Mouse (Mus musculus) embryonic facial prominence, embryonic 15.5 days (tissue): ENCODE data around the gene Pde3b. TPM values are rescaled to one million over a fixed set of nuclear protein-coding genes. Genes with fewer than 3 reads are reported as not detected.
"Not testable (repeated sequence)": the region's sequence is repeated elsewhere in the genome, so short reads cannot be mapped to it uniquely, and the experiment has no call there.

Experiments
- ATAC-seq: fragments of 200-750 bp; cut with Nextera tagmentation; 2 replicates; pipeline ENCODE4 v1.8.0; 2017; ENCODE audit warnings: low read depth, moderate TSS enrichment; ENCODE audit not compliant: insufficient number of reproducible peaks, low FRiP score, low TSS enrichment
- H3K27ac ChIP-seq: fragments of 300-500 bp; sonication (generic); replicated peaks from 2 replicates; pipeline ENCODE4 v1.5.1; 2015; ENCODE audit warnings: mild to moderate bottlenecking, inconsistent platforms
- H3K27me3 ChIP-seq: fragments of 300-500 bp; sonication (generic); 2 replicates; pipeline ENCODE4 v1.6.1; 2015; ENCODE audit warnings: inconsistent platforms
- H3K36me3 ChIP-seq: fragments of 300-500 bp; sonication (generic); 2 replicates; pipeline ENCODE4 v1.6.1; 2015; ENCODE audit warnings: mild to moderate bottlenecking, inconsistent platforms
- H3K4me1 ChIP-seq: fragments of 300-500 bp; sonication (generic); 2 replicates; pipeline ENCODE4 v1.6.1; 2015; ENCODE audit warnings: inconsistent platforms
- H3K4me2 ChIP-seq: fragments of 300-500 bp; sonication (generic); replicated peaks from 2 replicates; pipeline ENCODE4 v1.6.1; 2015; ENCODE audit warnings: mild to moderate bottlenecking, inconsistent platforms
- H3K4me3 ChIP-seq: fragments of 300-500 bp; sonication (generic); replicated peaks from 2 replicates; pipeline ENCODE4 v1.5.1; 2015; ENCODE audit warnings: mild to moderate bottlenecking, inconsistent platforms
- H3K9ac ChIP-seq: fragments of 300-500 bp; sonication (generic); 2 replicates; pipeline ENCODE4 v1.6.1; 2015; ENCODE audit warnings: inconsistent platforms
- H3K9me3 ChIP-seq: fragments of 300-500 bp; sonication (generic); replicated peaks from 2 replicates; pipeline ENCODE4 v1.6.1; 2016; ENCODE audit warnings: inconsistent platforms
- WGBS: fragments of 180-500 bp; shearing (Covaris S2); methylation state at CpG from one replicate; pipeline ENCODE4 v1.1.7; 2015; 5-methylcytosine and 5-hydroxymethylcytosine counted together
- polyA plus RNA-seq: library from polyadenylated mRNA; unstranded; fragments of >200 nt; fragmentation: Nextera tagmentation; extraction: Ambion mirVana; gene quantifications from 2 replicates; pipeline ENCODE4 v1.2.1, GENCODE M21; 2015

Gene Pde3b
- polyA plus RNA-seq, result 3.9 and 4.5 TPM in 2 replicates

DNA sequence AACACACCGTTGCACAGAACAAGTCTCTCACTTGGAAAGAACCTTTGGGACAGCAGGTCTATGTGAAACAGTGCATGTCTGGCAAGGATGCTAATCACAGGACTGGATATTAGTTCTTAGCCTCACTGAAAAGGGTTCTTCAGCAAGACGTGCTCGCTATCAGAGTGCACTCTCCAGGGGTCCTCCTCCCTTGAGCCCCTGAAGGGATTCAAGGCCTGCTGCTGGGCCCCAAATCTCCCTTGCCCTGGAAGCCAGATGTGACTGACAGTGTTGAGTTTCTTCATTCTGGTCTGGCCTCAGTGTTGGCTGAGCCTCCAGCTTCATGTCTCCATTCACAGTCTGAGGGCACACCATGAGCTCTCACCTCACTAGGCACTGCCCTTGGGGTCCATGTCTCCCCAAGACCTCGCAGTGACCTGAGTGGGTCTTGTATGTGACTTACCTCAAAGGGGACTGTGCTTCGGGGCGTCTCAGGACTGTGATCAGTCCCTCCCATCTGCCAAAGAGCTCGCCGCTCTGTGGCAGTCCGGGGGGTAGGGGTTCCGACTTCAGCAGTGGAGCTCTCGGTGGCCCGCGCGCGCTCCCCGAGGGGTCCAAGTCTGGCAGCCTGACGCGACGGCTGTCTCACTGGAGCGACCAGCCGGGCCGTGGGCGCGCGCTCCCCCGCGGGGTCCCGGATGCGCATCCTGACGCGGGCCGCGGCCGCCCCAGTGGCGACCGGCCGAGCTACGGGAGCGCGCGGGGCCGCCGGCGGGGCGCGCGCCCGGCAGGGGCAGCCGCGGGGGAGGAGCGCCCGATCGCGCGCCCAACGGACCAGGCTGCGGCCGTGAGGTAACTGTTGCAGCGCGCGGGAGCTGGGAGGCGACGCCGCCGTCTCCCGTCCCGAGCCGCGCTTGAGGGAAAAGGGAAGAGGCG, at the start of gene Pde3b:
TSS of gene Pde3b (plus strand) at position 861 of the 915 bp plus-strand sequence.
- H3K4me3 ChIP-seq, result peak within 1 kb of the TSS; percentile 80
- no peaks in the 10 kb centered on the region for H3K36me3 ChIP-seq
- H3K27ac ChIP-seq, result peak within 1 kb of the TSS; percentile 79
- H3K4me2 ChIP-seq, result peak within 1 kb of the TSS; percentile 97
- 2% methylated on average over 47 of the region's 70 CpGs for WGBS
- H3K4me1 ChIP-seq, result 0 out of 2 replicates have a peak, but pooled peaks cover 7% of the 10 kb centered on the region
- peak; percentile 89 for ATAC-seq
- H3K9me3 ChIP-seq, result no peaks in the 10 kb centered on the region
- H3K27me3 ChIP-seq, result no peaks in the 10 kb centered on the region
- peak within 1 kb of the TSS; percentile 64 for H3K9ac ChIP-seq

- Histone ChIP-seq H3K4me2 (no peak overlapping the region), H3K9ac (no peak overlapping the region), H3K36me3 (no peaks in the 10 kb centered on the region), H3K9me3 (no peaks in the 10 kb centered on the region), H3K4me3 (no peak overlapping the region), H3K27me3 (no peaks in the 10 kb centered on the region), H3K27ac (no peak overlapping the region), H3K4me1 (no peaks in the 10 kb centered on the region)
- no peak for ATAC-seq
- 79% methylated on average over 3 of the region's 3 CpGs for WGBS
These were observed 13.0 kb upstream of the Pde3b start for GRCm38 (mm10) chr7:114402130-114402529.

DNA sequence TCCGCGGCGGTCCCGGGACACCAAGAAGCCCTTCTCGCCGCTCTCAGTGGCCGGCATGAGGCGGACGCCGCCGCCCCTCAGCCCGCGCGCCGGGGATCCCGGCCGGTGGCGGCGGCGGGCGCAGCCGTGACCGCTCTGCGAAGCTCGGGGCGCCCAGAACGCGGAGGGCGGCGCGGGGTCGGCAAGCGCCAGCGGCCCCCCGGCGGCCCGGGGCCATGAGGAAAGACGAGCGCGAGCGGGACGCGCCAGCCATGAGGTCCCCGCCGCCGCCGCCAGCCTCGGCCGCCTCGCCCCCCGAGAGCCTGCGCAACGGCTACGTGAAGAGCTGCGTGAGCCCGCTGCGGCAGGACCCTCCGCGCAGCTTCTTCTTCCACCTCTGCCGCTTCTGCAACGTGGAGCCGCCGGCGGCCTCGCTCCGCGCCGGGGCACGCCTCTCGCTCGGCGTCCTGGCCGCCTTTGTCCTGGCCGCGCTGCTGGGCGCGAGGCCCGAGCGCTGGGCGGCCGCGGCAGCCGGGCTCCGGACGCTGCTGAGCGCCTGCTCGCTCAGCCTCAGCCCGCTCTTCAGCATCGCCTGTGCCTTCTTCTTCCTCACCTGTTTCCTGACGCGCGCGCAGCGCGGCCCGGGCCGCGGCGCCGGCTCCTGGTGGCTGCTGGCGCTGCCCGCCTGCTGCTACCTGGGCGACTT, 397 bp downstream of the Pde3b start:
- no peaks in the 10 kb centered on the region for H3K9me3 ChIP-seq
- H3K4me2 ChIP-seq, result peak overlapping the region; percentile 97
- peak overlapping the region; percentile 80 for H3K4me3 ChIP-seq
- no peaks in the 10 kb centered on the region for H3K36me3 ChIP-seq
- peak overlapping the region; percentile 64 for H3K9ac ChIP-seq
- H3K27me3 ChIP-seq, result no peaks in the 10 kb centered on the region
- peak overlapping the region; percentile 79 for H3K27ac ChIP-seq
- 0 out of 2 replicates have a peak, but pooled peaks cover 7% of the 10 kb centered on the region for H3K4me1 ChIP-seq
- WGBS, result under 1% methylated on average over 95 of the region's 103 CpGs
- peak; percentile 66 for ATAC-seq

GRCm38 (mm10) chr7:114416021-114416845, 1.2 kb downstream of the Pde3b start:
- H3K9ac ChIP-seq, result peak overlapping the region; percentile 64
- H3K27me3 ChIP-seq, result no peaks in the 10 kb centered on the region
- ATAC-seq, result peak; percentile 65
- peak overlapping the region; percentile 79; the same call in 1 of the 2 replicates for H3K27ac ChIP-seq
- H3K9me3 ChIP-seq, result no peaks in the 10 kb centered on the region
- H3K4me1 ChIP-seq, result 0 out of 2 replicates have a peak, but pooled peaks cover 7% of the 10 kb centered on the region
- H3K4me3 ChIP-seq, result peak overlapping the region; percentile 80
- WGBS, result under 1% methylated on average over 66 of the region's 66 CpGs
- peak overlapping the region; percentile 97 for H3K4me2 ChIP-seq
- no peaks in the 10 kb centered on the region for H3K36me3 ChIP-seq

DNA sequence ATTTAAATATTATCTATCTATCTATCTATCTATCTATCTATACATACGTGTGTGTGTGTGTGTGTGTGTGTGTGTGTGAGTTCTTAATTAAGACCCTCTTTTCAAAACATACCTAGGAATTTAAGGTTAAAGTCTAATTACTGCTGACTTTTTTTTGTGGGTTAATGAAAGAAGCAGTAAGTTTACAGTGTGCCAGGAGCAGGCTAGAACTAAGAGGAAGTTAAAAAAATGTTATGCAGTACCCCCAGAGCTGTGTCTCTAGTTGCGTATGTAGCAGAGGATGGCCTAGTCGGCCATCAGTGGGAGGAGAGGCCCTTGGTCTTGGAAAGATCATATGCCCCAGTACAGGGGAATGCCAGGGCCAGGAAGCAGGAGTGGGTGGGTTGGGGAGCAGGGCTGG, 4.2 kb downstream of the Pde3b start:
- not testable (repeated sequence) for H3K27me3 ChIP-seq, H3K4me1 ChIP-seq, ATAC-seq, H3K9me3 ChIP-seq, H3K4me2 ChIP-seq, H3K9ac ChIP-seq, H3K36me3 ChIP-seq, H3K4me3 ChIP-seq, H3K27ac ChIP-seq
- WGBS, result 60% methylated on average over 3 of the region's 3 CpGs

DNA sequence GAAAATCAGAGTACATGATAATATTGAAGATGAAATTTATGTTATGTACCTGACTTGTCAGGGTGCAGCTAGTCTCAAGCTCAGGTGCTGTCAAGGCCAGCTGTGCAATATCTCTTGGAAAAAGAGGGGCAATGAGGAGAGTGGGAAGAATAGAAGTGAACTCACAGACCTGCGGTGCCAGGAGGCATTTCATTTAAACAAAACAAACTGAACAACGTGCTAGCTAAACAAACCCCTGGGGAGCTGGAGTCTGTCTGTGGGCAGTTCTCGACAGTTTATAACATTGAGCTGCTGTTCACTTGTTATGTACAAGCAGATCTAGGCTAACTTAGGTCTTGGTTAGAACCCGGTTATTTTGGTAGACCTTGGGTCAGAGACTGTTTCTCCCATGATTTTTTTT, 5.8 kb downstream of the Pde3b start:
- H3K4me2 ChIP-seq, result no peak overlapping the region
- H3K9ac ChIP-seq, result no peak overlapping the region
- 0 out of 2 replicates have a peak, but pooled peaks cover 4% of the 10 kb centered on the region for H3K4me1 ChIP-seq
- no peaks in the 10 kb centered on the region for H3K36me3 ChIP-seq
- no peak overlapping the region for H3K27ac ChIP-seq
- no peak for ATAC-seq
- no peak overlapping the region for H3K4me3 ChIP-seq
- 49% methylated on average over 4 of the region's 4 CpGs for WGBS
- no peaks in the 10 kb centered on the region for H3K27me3 ChIP-seq
- H3K9me3 ChIP-seq, result no peaks in the 10 kb centered on the region

DNA sequence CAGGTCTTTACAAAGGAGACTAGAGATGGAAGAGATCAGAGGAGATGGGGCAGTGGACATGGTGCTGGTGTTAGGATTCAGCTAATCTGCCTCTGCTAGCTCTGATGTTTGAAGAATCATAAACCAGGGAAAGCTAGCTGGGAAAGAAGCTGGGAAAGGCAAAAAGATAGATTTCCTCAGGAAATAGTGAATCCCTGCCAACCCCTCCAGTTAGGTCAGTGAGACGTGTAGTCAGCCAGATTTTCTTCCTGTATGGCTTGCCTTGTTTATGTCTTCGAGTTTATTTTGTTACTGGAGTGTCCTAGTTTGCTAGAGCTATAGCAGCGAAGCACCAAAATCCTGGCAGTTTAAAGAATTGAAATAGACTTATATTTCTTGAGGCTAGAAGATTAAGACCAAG, 7.1 kb downstream of the Pde3b start:
- H3K9me3 ChIP-seq, result no peaks in the 10 kb centered on the region
- H3K9ac ChIP-seq, result no peak overlapping the region
- WGBS, result 67% methylated on average over 3 of the region's 3 CpGs
- H3K4me2 ChIP-seq, result no peak overlapping the region
- no peak overlapping the region for H3K4me3 ChIP-seq
- H3K27me3 ChIP-seq, result no peaks in the 10 kb centered on the region
- no peak overlapping the region for H3K27ac ChIP-seq
- H3K4me1 ChIP-seq, result 0 out of 2 replicates have a peak, but pooled peaks cover 4% of the 10 kb centered on the region
- no peaks in the 10 kb centered on the region for H3K36me3 ChIP-seq
- ATAC-seq, result no peak

- 84% methylated on average over 5 of the region's 5 CpGs for WGBS
- ATAC-seq, result no peak
- Histone ChIP-seq H3K27ac (no peak overlapping the region), H3K36me3 (no peaks in the 10 kb centered on the region), H3K4me1 (no peaks in the 10 kb centered on the region), H3K4me3 (no peak overlapping the region), H3K4me2 (no peak overlapping the region), H3K9me3 (no peaks in the 10 kb centered on the region), H3K27me3 (no peaks in the 10 kb centered on the region), H3K9ac (no peak overlapping the region)
These were observed 14.7 kb downstream of the Pde3b start for GRCm38 (mm10) chr7:114429768-114430167.

DNA sequence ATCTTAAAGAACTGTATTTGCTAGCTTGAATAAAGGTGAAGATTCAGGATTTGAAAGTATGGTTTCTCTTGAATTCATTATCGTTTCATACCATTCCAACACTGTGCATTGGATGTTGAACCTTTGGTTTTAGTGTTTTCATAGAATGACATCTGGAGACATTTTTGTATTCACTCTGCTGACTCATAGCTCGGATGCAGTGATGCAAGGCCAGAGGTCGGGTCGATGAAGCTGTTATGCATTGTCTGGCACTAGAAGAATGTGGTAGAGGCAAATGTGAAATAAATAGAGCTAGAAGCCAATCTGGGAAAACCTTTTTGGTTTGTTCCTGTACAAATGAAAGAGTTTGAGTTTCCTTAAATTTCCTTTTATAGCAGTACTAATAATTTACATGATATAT, 16.9 kb downstream of the Pde3b start:
- no peak overlapping the region for H3K4me3 ChIP-seq
- no peak overlapping the region for H3K4me2 ChIP-seq

DNA sequence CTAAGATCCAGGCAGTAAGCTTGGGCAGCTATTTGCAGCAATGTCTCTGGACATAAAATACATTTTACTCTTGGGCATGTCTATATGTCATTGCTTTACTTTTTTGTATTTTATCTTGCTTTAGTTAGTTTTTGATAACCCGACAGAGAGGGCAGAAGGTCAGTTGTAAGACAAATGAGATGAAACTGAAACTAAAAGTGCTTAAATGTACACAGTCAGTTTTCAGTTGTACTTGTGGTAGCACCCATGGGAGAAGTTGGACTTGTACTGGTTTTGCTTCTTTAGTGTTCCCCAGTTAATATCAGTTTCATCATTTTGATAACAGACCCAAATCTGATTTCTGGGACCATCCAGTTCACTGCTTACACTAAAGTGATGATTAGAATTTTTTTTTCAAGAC, 24.6 kb downstream of the Pde3b start:
- Histone ChIP-seq H3K4me1 (no peaks in the 10 kb centered on the region), H3K9me3 (no peaks in the 10 kb centered on the region), H3K27me3 (no peaks in the 10 kb centered on the region), H3K4me2 (no peak overlapping the region), H3K27ac (no peak overlapping the region), H3K36me3 (no peaks in the 10 kb centered on the region), H3K4me3 (no peak overlapping the region), H3K9ac (no peak overlapping the region)
- ATAC-seq, result no peak
- WGBS, result 74% methylated on average over 1 of the region's 1 CpGs

More for the DNA sequence above, 16.9 kb downstream of the Pde3b start:
- Histone ChIP-seq H3K36me3 (no peaks in the 10 kb centered on the region), H3K27me3 (no peaks in the 10 kb centered on the region), H3K4me1 (no peaks in the 10 kb centered on the region), H3K9me3 (no peaks in the 10 kb centered on the region), H3K27ac (no peak overlapping the region), H3K9ac (no peak overlapping the region)
- no peak for ATAC-seq
- 41% methylated on average over 4 of the region's 4 CpGs for WGBS

- 89% methylated on average over 1 of the region's 1 CpGs for WGBS
- Histone ChIP-seq H3K27me3 (no peaks in the 10 kb centered on the region), H3K4me2 (no peak overlapping the region), H3K27ac (no peak overlapping the region), H3K4me1 (no peaks in the 10 kb centered on the region), H3K36me3 (no peaks in the 10 kb centered on the region), H3K4me3 (no peak overlapping the region), H3K9me3 (no peaks in the 10 kb centered on the region), H3K9ac (no peak overlapping the region)
- ATAC-seq, result no peak
These were observed 25.4 kb downstream of the Pde3b start for GRCm38 (mm10) chr7:114440494-114440893.
